Mouse (Mus musculus) embryonic fibroblast, embryonic 13.5 days (primary cell): ENCODE results near the gene Gm13290. TPM values are rescaled to one million over a fixed set of nuclear protein-coding genes. Genes with fewer than 3 reads are reported as not detected.
"Not testable (repeated sequence)": the region's sequence is repeated elsewhere in the genome, so short reads cannot be mapped to it uniquely, and the experiment has no call there.

Experiments
- H3K27ac ChIP-seq: 2 replicates; pipeline ENCODE4 v1.5.1; 2012; ENCODE audit warnings: low read length, control low read depth, inconsistent platforms; ENCODE audit not compliant: insufficient read depth
- H3K4me1 ChIP-seq: 2 replicates; pipeline ENCODE4 v1.6.1; 2011; ENCODE audit warnings: low read length; ENCODE audit not compliant: control insufficient read depth, insufficient read depth
- H3K4me3 ChIP-seq: 2 replicates; pipeline ENCODE4 v1.5.1; 2011; ENCODE audit warnings: mild to moderate bottlenecking, control low read depth, low read length; ENCODE audit not compliant: insufficient read depth
- CTCF ChIP-seq: IDR thresholded peaks from 2 replicates; pipeline ENCODE4 v1.5.1; 2011; ENCODE audit warnings: mild to moderate bottlenecking, control low read depth, low read length, moderate library complexity, borderline replicate concordance; ENCODE audit not compliant: insufficient read depth
- POLR2A ChIP-seq: IDR thresholded peaks from 2 replicates; pipeline ENCODE4 v1.6.1; 2011; ENCODE audit warnings: low read depth, mild to moderate bottlenecking, control low read depth, low read length, moderate library complexity
- polyA plus RNA-seq: library from polyadenylated mRNA; stranded (reverse); fragments of >200 nt; gene quantifications from 2 replicates; pipeline ENCODE4 v1.2.4, GENCODE M21; 2011; ENCODE audit warnings: low read depth; ENCODE audit not compliant: missing spikeins, insufficient read length

The Gm13290 gene
- 0.70 TPM in 1 of 2 replicates, not detected in the other for polyA plus RNA-seq

DNA sequence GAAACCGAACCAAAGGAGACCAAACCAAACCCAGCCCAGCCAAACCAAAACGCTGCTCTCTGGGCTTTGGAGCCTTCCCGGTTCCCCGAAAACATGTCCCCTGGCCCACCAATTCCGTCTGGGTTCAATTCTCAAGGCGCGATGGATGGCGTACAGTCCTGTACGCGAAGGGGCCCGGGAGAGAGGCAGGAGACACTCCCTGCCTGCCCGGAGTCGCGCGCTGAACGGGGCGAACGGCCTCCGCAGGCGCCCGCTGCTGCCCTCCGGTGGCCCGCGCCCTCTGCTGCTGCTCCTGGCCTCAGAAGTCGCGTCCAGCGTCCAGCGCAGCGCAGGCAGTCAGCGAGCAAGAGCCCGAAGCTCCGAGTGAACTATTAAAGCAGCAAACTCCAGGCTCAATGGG is at the start of gene Gm13290:
Gene Gm13290, plus strand, starts transcription at position 301 of the 400 bp plus-strand sequence.
- H3K4me3 ChIP-seq, H3K4me1 ChIP-seq, H3K27ac ChIP-seq: not testable (repeated sequence)

DNA sequence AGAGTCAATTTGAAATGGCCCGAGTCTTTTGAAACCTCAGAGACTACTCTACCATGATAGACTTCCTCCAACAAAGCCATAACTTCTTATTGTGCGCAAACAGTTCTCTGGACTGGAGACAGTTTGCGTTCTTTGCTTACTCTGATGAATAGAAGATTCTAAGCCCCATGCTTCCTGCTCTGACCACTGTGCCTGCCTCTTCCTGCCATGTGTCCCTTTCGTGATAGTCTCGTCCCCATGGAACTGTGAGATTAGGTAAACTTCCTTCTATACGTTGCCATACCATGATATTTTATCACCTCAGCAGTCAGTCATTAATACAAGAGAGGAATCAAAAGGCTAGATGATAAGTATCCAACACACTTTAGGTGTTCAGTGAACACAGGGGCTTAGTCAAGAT is 46.9 kb upstream of the Gm13290 start:
- no peak for TF ChIP-seq CTCF
- TF ChIP-seq POLR2A: no peak
- H3K4me1 ChIP-seq: no peaks in the 10 kb centered on the region
- H3K27ac ChIP-seq: no peak overlapping the region
- H3K4me3 ChIP-seq: no peak overlapping the region

DNA sequence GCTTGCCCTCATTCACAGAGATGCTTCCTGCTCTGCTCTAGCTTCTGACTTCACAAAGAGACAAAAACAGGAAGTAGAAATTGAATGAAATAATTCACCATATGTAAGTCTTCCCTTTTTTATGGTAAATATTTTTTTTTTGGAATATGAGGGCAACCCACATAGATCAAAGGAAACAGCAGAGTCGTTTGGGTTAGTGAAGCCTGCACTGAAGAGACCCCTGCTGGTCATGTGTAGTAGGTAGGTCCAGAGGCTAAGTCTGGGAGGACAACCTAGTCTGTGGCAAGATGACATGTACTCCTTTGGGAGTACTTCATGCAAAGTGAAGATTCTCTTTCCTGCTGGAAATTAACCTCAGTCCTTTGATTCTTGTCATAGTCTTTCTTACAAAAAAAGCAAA is 46.3 kb upstream of the Gm13290 start:
- no peak overlapping the region for H3K4me3 ChIP-seq
- no peak overlapping the region for H3K27ac ChIP-seq
- H3K4me1 ChIP-seq: no peaks in the 10 kb centered on the region
- TF ChIP-seq POLR2A (no peak), CTCF (0 out of 2 replicates have a peak, but pooled peaks have one; percentile 26)

DNA sequence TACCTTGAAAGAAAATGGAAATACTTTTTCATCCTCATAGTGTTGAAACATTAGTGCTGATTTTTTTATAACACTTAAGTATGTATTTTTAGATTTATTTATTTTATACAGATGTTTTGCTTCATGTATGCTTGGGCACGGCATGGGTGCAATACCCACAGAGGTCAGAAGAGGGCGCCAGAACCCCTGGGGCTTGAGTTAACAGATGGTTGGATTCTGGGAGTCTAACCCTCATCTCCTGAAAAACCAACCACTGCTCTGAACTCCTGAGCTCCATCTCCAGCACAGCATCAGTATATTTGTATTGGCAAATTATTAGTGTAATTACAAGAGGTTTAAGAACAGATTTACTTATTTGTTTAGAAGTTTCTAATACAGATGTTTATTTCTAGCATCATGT is 35.2 kb upstream of the Gm13290 start:
- H3K4me1 ChIP-seq: no peaks in the 10 kb centered on the region
- H3K27ac ChIP-seq: no peak overlapping the region
- TF ChIP-seq POLR2A (no peak), CTCF (peak; percentile 62; the same call in 1 of the 2 replicates)
- no peak overlapping the region for H3K4me3 ChIP-seq

DNA sequence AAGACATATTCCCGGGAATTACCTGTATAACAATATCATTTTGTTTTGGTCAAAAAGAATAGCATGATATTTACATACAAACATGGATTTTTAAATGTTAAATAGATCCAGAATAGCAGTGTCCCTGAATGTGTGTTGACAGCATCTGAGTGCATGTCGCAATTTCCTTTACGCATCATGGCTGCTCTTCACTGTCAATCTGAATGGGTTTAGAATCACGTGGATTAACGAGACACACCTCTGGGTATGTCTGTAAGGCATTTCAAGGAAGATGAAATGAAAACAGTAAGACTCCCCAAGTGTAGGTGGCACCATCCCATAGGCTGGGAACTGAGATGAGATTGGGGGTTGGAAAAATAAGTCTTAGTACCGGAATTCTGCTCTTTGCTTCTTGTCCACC is 34.6 kb upstream of the Gm13290 start:
- H3K4me1 ChIP-seq: no peaks in the 10 kb centered on the region

DNA sequence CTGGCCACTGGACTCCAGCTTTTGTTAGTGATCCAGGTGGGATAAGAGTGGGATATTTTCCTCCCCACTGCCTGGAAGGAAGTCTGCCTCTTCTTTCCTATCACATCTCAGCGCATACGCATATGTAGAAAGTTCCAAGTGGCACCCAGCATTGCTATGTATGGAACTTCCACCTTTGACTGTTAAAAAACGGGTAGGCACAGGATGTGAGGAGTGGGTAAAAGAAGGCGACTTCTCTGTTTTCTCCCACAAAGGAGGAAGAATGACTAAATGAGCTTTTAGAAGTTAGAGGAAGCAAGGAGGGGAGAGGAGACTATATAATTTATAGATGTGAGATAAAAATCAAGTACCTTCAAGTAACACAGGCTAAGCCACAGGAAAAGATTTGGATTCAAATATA is 32.2 kb upstream of the Gm13290 start:
- TF ChIP-seq POLR2A (no peak), CTCF (no peak)
- no peaks in the 10 kb centered on the region for H3K4me1 ChIP-seq
- H3K4me3 ChIP-seq: no peak overlapping the region
- no peak overlapping the region for H3K27ac ChIP-seq

More for the DNA sequence above, 34.6 kb upstream of the Gm13290 start:
- Histone ChIP-seq H3K4me3 (no peak overlapping the region), H3K27ac (no peak overlapping the region)
- TF ChIP-seq POLR2A: no peak
- TF ChIP-seq CTCF: no peak

DNA sequence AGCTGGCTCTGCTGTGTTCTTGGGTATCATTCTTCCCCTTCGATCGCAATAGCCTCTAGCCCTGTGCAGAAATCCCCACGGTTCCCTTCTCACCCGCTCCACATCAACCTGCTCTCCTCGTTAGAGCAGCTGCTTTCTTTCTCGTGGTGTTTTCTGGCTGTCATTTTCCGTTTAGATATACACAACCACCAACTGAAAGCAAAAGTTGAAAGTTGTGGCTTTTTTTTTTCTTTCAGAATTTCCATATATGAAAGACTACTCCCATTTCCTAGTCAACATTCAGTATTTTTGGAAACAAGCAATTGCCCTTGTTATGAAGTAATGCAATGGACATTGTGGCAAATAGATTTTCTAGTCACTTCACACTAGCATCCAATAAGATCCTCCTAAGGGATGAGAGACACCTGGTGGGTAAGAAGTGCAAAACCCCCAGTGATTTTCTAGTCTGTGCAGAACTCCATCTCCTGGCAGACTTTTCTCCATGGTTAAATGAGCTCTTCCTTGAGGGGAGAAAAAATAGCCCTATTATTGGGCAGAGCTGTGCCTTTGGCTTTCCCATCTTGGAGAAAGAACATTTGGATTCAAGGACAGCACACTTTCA is 30.8 kb upstream of the Gm13290 start:
- Histone ChIP-seq H3K4me3 (no peak overlapping the region), H3K27ac (no peak overlapping the region), H3K4me1 (no peaks in the 10 kb centered on the region)
- TF ChIP-seq POLR2A: no peak
- no peak for TF ChIP-seq CTCF

DNA sequence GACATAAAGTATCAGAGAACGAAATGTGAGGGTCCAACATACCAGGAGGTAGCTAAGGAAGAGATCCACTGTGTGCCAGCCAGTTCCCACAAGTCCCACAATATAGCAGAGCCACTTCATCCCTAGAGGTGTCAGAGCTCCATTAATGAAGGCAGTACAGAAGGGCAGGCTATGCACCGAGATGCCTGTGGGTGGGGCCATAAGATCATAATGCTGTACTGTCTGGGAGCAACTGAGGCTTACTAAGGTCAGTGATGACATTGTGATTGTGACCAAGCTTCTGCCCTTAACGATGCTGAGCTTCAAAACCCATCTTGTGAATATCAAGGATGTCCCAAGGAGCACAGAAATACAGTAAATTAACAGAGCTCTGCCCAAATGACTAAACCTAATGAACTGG is 29.4 kb upstream of the Gm13290 start:
- Histone ChIP-seq H3K27ac (no peak overlapping the region), H3K4me3 (no peak overlapping the region), H3K4me1 (no peaks in the 10 kb centered on the region)
- TF ChIP-seq POLR2A: no peak
- no peak for TF ChIP-seq CTCF

DNA sequence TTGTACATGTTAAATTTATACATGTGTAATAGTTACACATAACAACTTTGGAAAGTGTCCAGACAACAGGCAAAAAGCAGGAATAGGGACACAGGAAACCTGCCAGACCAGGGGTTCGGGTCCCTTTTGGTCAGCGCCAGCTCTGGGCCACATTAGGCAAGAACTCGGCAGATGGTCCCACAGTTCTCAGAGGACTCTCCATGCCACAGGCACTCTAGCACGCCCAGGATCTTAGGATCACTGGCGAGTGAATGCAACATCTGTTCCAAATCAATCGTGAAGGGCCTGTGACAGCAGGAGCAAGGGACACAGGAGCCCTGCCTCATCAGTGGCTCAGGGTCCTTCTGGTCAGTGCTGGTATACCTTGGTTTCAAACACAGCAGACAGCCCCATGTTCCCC is 23.7 kb upstream of the Gm13290 start:
- H3K27ac ChIP-seq: no peak overlapping the region
- H3K4me3 ChIP-seq: no peak overlapping the region
- no peak for TF ChIP-seq POLR2A
- no peak for TF ChIP-seq CTCF
- no peaks in the 10 kb centered on the region for H3K4me1 ChIP-seq

DNA sequence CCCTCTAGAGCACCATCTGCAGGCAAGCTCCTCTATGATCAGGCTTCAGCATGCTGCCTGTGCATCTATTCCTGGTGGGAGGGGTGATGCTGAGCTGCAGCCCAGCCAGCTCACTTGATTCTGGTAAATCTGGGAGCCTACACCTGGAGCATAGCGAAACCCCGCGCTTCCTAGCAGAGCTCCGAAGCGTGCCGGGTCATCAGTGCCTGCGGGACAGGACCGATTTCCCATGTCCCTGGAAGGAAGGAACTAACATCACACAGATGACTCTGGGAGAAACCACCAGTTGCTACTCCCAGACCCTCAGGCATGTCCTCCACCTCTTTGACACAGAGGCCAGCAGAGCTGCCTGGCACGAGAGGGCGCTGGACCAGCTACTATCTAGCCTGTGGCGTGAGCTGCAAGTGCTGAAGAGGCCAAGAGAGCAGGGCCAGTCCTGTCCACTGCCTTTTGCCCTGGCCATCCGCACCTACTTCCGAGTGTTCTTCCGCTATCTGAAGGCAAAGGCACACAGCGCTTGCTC is 18.8 kb upstream of the Gm13290 start, which contains the start of gene Gm13271:
Gene Gm13271, plus strand, starts transcription at position 51 of the 523 bp plus-strand sequence.
- not testable (repeated sequence) for H3K4me1 ChIP-seq, H3K4me3 ChIP-seq, H3K27ac ChIP-seq
